Mouse (Mus musculus) right cerebral cortex, postnatal 14 days (tissue): ENCODE data around the gene Cyth3.

Source experiments
- DNase-seq: peaks from one replicate; pipeline ENCODE4 v3.0.0; 2022

Cyth3 gene

DNA sequence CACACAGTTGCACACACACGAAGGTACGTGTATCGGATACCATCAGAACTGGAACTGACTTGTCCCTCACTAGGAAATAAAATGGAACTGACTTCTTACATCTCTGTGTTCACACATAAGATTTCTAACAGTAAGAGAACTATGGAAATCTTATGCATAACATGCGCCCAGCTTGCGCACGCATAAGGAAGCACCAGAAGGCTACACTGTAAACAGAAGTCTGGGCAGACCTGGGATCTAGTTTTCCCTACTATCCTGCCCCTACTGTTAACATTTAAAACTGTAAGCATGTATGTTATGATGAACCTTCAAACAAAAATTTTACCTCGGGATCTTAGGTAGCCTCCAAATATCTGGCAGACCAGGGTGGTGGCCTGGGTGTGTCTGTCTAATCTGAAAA, 99.7 kb downstream of the Cyth3 start:
- no peak for DNase-seq

DNA sequence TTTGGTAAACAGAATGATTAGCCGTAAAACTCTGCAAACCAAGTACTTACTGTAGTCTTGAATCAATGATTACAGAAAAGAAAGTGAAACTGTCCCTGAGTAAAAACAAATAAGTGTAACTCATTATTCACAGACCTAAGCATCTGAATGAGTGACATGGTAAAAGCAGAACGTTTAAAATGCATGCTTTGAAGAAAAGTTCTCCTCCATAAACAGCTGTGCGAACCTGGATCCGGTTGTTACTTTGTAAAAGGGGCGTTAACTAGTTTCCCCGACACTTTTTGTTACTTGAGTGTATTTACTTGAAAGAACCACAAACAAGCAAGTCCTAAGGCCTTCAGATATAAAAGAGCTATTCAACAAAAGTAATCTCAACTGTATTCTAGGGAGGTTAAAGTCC, 108.7 kb downstream of the Cyth3 start:
- DNase-seq = no peak

DNA sequence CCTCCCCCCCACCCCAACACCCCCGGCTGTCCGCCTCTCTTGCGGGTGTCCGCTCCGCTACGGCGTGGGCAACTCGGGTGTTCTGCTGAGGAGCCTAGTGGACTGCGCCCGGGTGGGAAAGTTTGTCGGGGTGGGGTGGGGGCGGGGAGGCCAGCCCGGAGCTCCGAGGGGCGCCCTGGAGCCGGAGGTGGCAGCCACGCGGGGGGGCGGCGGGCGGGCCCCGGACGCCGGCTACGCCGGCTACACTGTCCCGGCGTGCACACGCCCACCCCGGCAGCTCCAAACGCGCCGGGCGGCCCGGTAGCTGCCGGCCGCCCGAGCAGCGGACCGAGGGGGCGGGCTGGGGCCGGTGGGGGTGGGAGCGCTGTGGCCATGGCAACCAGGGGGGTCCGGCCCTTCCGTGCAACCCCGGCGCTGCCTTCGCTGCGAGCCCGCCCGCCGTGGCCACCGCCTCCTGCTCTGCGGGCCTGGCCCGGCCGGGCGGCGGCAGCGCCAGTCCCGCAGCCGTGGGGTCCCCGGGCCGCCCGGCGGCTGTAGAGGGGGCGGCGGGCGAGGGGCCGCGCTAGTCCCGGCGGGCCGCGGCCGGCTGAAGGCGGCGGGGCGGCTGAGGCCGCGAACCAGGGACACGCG, 109.4 kb downstream of the Cyth3 start:
- DNase-seq = no peak

- DNase-seq = peak; percentile 95
Measured at GRCm38 (mm10) chr5:143732180-143732891, 110.1 kb downstream of the Cyth3 start, which contains the start of gene Usp42. Gene Usp42, minus strand, starts transcription at chr5:143732280.

- DNase-seq = no peak
Measured at GRCm38 (mm10) chr5:143749630-143750208, 127.5 kb downstream of the Cyth3 start.

DNA sequence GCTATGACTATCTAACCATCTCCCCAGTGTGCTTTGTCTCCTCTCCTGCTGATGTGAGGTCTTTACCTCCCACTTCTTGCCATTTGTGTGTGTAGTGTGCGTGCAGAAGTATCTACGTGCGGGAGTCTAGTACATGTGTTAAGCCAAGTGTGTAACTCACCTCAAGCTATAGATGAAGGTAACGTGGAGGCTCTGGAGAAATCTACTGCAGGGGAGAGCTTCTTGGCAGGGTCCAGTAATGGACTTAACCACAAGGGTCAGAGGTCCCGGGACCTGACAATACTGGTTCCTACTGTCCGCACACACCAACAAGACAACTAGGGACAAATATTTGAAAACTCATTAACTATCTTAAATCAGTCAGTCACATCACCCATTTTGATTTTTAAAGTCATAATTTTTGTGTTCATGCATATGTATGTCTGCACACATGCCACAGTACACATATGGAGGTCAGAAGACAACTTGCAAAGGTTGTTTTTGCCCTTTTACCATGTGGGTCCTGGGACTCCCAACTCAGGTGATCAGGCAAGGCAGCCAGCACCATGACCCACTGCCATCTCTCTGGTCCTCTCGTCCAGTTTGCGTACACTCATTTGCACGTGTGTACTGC, 133.4 kb downstream of the Cyth3 start:
- no peak for DNase-seq

DNA sequence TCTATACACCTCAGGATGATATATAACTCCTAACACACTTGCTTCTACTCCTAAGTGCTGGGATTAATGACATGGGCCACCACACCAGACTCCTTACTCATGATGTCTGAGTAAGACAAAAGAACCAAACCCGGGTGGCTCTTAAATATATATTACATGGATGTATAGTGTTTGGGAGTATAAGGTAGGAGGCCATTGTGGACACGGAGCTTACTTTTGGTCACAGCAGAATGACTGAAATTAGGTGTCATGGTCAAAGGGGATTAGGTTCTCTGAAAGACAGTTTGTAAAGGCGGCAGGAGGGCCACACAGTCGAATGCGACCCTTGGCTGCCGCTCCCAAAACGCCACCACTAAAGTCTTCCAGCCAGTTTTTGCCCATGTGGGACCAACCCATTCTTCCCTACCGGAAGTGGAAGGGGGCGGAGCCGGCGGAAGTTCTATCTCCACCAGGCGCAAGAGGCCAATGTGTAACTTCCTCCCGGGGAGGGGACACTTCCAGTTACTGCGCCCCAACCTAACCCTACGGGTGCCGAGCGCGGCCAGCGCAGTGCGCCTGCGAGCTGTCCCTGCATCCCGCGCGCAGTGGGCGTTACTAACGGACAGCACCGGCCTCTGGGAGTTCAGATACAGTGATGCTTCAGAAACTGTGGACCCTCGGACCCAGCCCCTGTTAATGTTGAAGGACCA, 135.7 kb downstream of the Cyth3 start:
- DNase-seq = peak; percentile 84

DNA sequence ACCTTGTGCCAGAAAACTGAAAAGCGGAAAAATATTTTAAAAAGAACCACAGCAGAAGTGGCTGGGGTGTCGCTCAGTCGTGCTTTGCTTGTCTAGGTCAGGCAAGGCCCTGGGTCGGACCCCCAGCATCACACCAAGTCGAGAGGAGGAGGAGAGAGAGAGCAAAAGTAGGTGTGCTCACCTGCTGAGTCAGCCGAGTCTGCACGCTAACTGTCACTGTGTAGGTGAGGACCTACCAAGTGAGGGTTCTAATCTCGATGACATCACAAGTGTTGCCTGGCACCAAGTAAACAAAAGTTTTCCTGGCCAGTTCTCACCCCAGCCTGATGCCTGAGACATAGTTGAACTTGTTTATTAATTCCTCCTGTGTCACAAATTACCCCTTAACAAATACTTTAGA, 137.3 kb downstream of the Cyth3 start:
- DNase-seq = no peak
